Mouse (Mus musculus) ZHBTc4 (cell line): ENCODE data around the gene 1810049J17Rik.

Experiments
- DNase-seq: peaks from one replicate; pipeline ENCODE4 v3.0.0-alpha.2; 2011; ENCODE audit warnings: low read depth, low spot score

Gene 1810049J17Rik

GRCm38 (mm10) chr15:12310676-12311075 is 11.0 kb downstream of the 1810049J17Rik start:
- no peak for DNase-seq

DNA sequence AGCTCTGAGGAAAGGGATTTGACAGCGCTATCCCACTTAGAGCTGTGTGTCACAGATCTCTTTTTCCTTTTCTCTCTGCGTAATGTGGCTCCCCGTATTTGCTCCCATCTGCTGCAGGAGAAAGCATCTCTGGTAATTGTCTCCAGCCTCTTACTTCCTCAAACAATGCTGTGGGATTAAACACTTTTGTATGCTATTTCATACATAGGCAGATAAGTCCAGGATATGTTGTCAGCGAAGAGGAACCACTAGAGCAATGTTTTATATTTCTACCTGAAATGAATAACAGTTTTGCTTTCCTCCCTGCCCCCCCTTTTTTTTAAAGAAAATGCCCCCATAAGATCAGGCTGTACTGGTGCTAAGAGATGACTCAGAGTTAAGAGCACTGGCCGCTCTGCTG is 13.2 kb downstream of the 1810049J17Rik start:
- DNase-seq = no peak

DNA sequence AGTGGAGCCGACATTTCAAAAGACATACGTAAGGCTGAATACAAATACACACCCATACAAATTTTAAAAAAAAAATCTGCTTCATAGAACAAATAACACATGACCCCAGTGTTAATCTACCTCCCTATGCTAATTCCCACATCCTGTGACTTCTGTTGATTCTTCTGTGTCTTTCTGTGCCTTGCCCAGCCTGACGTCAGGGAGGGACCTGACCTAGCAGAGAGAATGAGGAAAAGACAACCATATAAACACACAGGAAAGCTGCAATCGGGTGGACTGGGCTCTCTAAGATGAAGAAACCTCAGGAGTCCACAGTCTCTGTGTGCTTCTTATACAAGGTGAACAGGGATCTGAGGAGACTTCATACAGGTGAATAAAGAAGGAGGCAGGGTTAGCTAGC is 14.6 kb downstream of the 1810049J17Rik start:
- no peak for DNase-seq

GRCm38 (mm10) chr15:12306188-12307071 is 15.3 kb downstream of the 1810049J17Rik start:
- no peak for DNase-seq

DNA sequence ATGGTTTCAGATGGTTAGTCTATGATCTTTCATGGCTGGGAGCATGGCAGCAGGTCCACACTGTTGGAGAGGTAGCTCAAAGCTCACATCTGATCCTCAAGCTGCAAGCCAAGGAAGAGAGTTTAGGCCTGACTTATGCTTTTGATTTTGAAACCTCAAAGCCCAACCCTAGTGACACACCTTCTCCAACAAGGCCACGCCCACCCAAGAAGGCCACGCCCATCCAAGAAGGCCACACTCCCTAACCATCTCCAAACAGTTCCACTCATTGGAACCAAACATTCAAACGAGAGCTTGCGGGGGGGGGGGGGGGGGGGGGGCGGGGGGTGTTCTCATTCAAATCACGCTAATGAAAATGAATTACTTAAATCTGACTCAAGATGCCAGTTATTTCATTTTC is 19.9 kb downstream of the 1810049J17Rik start:
- peak; percentile 57 for DNase-seq

DNA sequence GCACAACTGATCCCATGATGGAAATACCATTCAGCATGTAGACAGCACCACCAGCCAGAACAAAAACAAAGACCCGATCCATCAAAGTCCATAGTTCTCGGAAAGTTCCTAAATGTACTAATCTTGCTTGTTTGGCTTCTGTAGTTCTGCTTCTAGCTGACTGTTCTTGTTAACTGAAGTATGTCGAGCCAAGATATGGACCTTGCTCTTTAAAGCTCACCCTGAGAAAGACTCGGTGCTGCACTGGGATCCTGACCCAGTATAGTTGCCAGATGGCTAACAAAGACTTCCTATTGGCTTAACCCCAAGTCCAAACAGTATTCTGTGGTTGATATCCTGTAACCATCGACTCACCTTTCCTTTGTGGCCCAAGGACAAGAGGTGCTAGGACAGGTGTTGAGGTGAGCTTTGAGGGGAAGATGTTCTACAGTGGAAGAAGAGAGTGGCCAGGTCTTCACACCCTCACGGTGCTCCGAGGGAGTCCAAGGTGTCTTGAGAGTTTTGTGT is 23.4 kb downstream of the 1810049J17Rik start:
- DNase-seq = no peak

DNA sequence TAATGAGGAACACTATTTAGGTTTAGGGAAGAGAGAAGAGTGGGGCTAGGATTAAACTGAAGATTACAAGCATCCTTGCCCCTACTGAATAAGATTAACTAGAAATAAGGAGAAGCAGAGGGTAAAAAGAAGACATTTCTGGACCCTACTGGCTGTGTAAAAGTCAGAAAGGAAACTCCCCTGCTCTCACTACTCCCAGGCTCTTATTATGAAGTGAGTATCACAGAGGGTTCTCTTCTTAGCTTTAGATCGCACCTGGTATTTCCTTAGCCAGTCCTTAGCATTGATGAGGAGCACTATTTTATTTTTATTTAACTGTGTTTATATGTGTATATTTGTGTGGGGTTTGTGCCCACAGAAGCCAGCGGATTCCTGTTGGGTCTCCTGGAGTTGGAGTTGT is 25.5 kb downstream of the 1810049J17Rik start:
- DNase-seq = no peak

- no peak for DNase-seq
These were observed 29.9 kb downstream of the 1810049J17Rik start for GRCm38 (mm10) chr15:12291757-12292156.

DNA sequence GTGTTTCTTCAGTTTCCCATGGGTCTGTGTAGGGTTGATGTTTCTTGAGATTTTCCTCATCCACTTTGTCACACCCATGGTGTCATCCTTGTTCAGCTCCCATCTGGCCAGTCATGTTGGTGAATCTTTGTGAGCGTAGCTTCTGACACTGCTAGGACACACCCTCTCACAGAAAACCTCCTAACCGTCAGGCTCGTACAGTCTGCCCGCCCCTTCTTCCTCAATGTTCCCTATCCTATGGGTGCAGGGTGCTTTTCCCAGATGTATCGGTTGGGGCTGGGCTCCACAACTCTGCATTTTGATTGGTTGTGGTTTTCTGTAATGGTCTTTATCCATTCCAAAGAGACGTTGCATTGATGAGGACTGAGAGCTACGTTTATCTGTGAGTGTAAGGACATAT is 31.4 kb downstream of the 1810049J17Rik start:
- peak; percentile 31 for DNase-seq

DNA sequence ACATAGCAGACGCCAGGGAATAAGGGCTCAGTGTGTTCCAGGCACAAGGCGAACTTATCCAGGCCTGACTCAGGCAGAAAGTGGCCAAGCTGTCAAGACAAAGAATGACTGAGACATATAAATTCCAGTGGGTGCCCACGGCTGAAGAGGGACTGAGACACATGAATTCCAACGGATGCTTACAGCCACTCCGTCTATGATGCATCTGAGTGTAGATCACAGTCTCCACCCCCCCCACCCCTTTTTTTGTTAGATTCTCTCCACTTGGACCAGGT is 36.2 kb downstream of the 1810049J17Rik start:
- no peak for DNase-seq

GRCm38 (mm10) chr15:12284794-12285534 is 36.7 kb downstream of the 1810049J17Rik start:
- DNase-seq = no peak

DNA sequence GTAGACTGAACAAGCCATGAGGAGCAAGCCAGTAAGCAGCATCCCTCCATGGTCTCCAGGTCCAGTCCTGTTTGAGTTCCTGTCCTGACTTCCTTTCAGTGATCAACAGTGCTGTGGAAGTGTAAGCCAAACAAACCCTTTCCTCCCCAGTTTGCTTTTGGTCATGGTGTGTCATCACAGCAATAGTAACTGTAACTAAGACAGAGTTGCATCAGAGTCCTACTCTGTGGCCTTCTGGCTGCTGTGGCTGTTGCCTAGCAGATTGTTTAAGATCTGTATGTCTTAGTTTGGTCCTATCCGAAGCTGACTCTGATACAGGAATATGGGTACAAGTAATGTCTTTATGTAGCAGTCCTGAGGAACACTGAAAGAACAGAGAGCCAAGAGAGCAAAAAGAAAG is 41.9 kb downstream of the 1810049J17Rik start:
- no peak for DNase-seq

GRCm38 (mm10) chr15:12275091-12275623 is 46.5 kb downstream of the 1810049J17Rik start:
- DNase-seq = peak; percentile 71

DNA sequence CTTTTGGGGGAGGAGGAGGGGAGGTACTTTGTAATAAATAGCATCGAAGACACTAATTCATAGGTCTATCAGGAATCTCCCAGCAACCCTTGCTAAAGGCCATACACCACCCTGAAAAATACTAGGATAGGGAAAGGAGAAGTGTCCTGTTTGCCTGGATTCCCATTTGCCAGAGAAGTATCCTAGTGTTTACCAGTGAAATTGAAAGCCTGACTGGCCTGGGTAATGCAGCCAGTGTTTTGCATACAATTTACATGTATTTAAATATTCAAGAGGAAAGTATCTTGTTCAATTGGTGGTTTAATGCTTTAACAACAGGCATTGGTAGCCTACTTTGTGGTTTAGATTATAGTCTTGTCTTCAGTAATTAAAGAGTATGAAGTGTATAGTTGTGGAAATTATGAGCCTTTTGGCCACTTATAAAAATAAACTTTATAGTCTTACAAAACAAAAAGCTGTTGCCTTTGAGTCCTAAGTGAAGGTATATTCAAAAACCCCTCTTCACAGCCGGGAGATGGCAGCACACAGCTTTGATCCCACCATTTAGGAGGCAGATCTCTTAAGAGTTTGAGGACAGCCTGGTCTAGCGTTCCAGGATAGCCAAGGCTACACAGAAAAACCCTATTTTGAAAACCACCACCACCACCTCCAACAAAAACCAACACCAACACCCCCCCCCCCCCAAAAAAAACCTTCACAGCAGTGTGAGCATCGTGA is 47.5 kb downstream of the 1810049J17Rik start:
- DNase-seq = peak; percentile 62

DNA sequence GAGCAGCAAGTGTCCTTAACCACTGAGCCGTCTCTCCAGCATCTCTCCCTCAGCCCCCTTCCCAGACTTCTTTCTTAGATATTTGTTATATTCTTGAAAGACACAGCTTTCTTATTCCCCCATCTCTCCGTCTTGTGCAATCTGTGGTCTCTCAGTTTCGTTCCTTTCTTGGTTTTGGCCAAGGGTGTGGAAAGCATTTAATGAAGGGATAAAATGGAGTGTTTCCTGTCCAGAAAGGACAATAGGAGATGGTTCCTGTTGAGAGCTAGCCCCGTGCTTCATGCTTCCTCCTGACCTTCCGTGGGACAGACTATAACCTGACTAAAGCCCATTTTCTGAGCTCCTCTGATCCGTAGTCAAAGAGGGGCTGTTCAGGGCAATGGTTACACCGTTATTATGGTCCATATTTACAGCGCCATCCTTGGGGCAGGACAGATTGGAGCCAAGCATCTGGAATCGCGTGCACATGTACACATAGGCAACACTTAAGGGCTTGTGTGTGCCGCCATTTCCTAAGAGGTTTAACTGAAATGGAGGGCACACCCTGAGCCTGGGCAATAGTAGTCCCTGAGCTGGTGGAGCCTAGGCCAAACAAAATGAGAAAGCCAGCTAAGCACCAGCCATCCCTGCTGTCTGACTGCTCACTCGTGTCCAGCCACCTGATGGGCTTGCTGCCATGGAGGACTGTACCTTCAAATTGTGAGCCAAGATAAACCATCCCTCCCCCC is 48.2 kb downstream of the 1810049J17Rik start:
- DNase-seq = no peak
